Mouse (Mus musculus): ENCODE measurements around the gene Cav3. TPM values are rescaled to one million over a fixed set of nuclear protein-coding genes. Genes with fewer than 3 reads are reported as not detected.

Cav3 gene
- polyA plus RNA-seq, 1 experiment = 304 TPM

GRCm38 (mm10) chr6:112466001-112466400 is 6.7 kb downstream of the Cav3 start:
- H3K4me2 ChIP-seq (ENCODE audit: low read depth) = peak overlapping the region; percentile 60
- H3K4me3 ChIP-seq = no peak overlapping the region
- H3K79me2 ChIP-seq (ENCODE audit: control insufficient read depth, insufficient read depth) = no peaks in the 10 kb centered on the region
- H3K27me3 ChIP-seq (ENCODE audit: control insufficient read depth, insufficient read depth, insufficient read length) = no peaks in the 10 kb centered on the region
- TF ChIP-seq USF1 (IDR thresholded peaks at IDR 0.05; ENCODE audit: low read depth) = no peak
- TF ChIP-seq MYOG (IDR thresholded peaks at IDR 0.05; ENCODE audit: control insufficient read depth in 1 of 3, insufficient read depth in 1 of 3, insufficient read length in 2 of 3, low read depth in 2 of 3) = no peak
- TF ChIP-seq REST (IDR thresholded peaks at IDR 0.05; ENCODE audit: insufficient read depth, insufficient read length) = no peak
- no peak for TF ChIP-seq POLR2A (IDR thresholded peaks at IDR 0.05; ENCODE audit: insufficient read length, low read depth)
- TF ChIP-seq MYOD1 (IDR thresholded peaks at IDR 0.05; ENCODE audit: control insufficient read depth in 1 of 3, insufficient read length in 2 of 3, low read depth in 2 of 3) = no peak
- TF ChIP-seq MAX (IDR thresholded peaks at IDR 0.05; ENCODE audit: low read depth) = no peak
- TF ChIP-seq TCF12 (IDR thresholded peaks at IDR 0.05; ENCODE audit: insufficient read depth, poor library complexity, severe bottlenecking) = no peak
- no peak for TF ChIP-seq TCF3 (IDR thresholded peaks at IDR 0.05; ENCODE audit: insufficient read length, low read depth)
- no peak for TF ChIP-seq POLR2AphosphoS2 (IDR thresholded peaks at IDR 0.05; ENCODE audit: insufficient read length, low read depth)
- no peak for TF ChIP-seq E2F4 (IDR thresholded peaks at IDR 0.05; ENCODE audit: insufficient read depth)
- no peak for TF ChIP-seq CEBPB (IDR thresholded peaks at IDR 0.05; ENCODE audit: insufficient read depth, poor library complexity, severe bottlenecking)
- TF ChIP-seq SRF (IDR thresholded peaks at IDR 0.05; ENCODE audit: control insufficient read depth, insufficient read length, low read depth) = no peak
- H3K36me3 ChIP-seq (ENCODE audit: control insufficient read depth, insufficient read depth) = no peaks in the 10 kb centered on the region
- no peak overlapping the region for H3ac ChIP-seq (ENCODE audit: control insufficient read depth, insufficient read length)

- no peaks in the 10 kb centered on the region for H3K36me3 ChIP-seq (ENCODE audit: control insufficient read depth, insufficient read depth)
- H3K79me2 ChIP-seq (ENCODE audit: control insufficient read depth, insufficient read depth) = no peaks in the 10 kb centered on the region
- H3K4me2 ChIP-seq (ENCODE audit: low read depth) = no peak overlapping the region
- no peaks in the 10 kb centered on the region for H3K27me3 ChIP-seq (ENCODE audit: control insufficient read depth, insufficient read depth, insufficient read length)
- TF ChIP-seq POLR2AphosphoS2 (IDR thresholded peaks at IDR 0.05; ENCODE audit: insufficient read length, low read depth) (no peak), POLR2A (IDR thresholded peaks at IDR 0.05; ENCODE audit: insufficient read length, low read depth) (no peak), MYOD1 (IDR thresholded peaks at IDR 0.05; ENCODE audit: control insufficient read depth in 1 of 3, insufficient read length in 2 of 3, low read depth in 2 of 3) (no peak), USF1 (IDR thresholded peaks at IDR 0.05; ENCODE audit: low read depth) (no peak), MAX (IDR thresholded peaks at IDR 0.05; ENCODE audit: low read depth) (no peak), TCF3 (IDR thresholded peaks at IDR 0.05; ENCODE audit: insufficient read length, low read depth) (no peak), MYOG (IDR thresholded peaks at IDR 0.05; ENCODE audit: control insufficient read depth in 1 of 3, insufficient read depth in 1 of 3, insufficient read length in 2 of 3, low read depth in 2 of 3) (no peak), REST (IDR thresholded peaks at IDR 0.05; ENCODE audit: insufficient read depth, insufficient read length) (no peak), TCF12 (IDR thresholded peaks at IDR 0.05; ENCODE audit: insufficient read depth, poor library complexity, severe bottlenecking) (no peak), SRF (IDR thresholded peaks at IDR 0.05; ENCODE audit: control insufficient read depth, insufficient read length, low read depth) (no peak), CEBPB (IDR thresholded peaks at IDR 0.05; ENCODE audit: insufficient read depth, poor library complexity, severe bottlenecking) (no peak), E2F4 (IDR thresholded peaks at IDR 0.05; ENCODE audit: insufficient read depth) (no peak)
- no peak overlapping the region for H3K4me3 ChIP-seq
- no peak overlapping the region for H3ac ChIP-seq (ENCODE audit: control insufficient read depth, insufficient read length)
Measured at GRCm38 (mm10) chr6:112471644-112472043, 12.3 kb downstream of the Cav3 start.

GRCm38 (mm10) chr6:112479861-112480260 is 20.6 kb downstream of the Cav3 start:
- Histone ChIP-seq H3K36me3 (ENCODE audit: control insufficient read depth, insufficient read depth) (no peaks in the 10 kb centered on the region), H3K4me2 (ENCODE audit: low read depth) (no peak overlapping the region), H3K79me2 (ENCODE audit: control insufficient read depth, insufficient read depth) (no peaks in the 10 kb centered on the region), H3ac (ENCODE audit: control insufficient read depth, insufficient read length) (no peak overlapping the region), H3K27me3 (ENCODE audit: control insufficient read depth, insufficient read depth, insufficient read length) (no peaks in the 10 kb centered on the region), H3K4me3 (no peak overlapping the region)
- TF ChIP-seq TCF12 (IDR thresholded peaks at IDR 0.05; ENCODE audit: insufficient read depth, poor library complexity, severe bottlenecking) (no peak), CEBPB (IDR thresholded peaks at IDR 0.05; ENCODE audit: insufficient read depth, poor library complexity, severe bottlenecking) (no peak)

GRCm38 (mm10) chr6:112484316-112484715 is 25.0 kb downstream of the Cav3 start:
- Histone ChIP-seq H3K36me3 (ENCODE audit: control insufficient read depth, insufficient read depth) (no peaks in the 10 kb centered on the region), H3ac (ENCODE audit: control insufficient read depth, insufficient read length) (no peak overlapping the region), H3K27me3 (ENCODE audit: control insufficient read depth, insufficient read depth, insufficient read length) (peaks cover 8% of the 10 kb centered on the region), H3K79me2 (ENCODE audit: control insufficient read depth, insufficient read depth) (no peaks in the 10 kb centered on the region), H3K4me2 (ENCODE audit: low read depth) (no peak overlapping the region), H3K4me3 (no peak overlapping the region)
- TF ChIP-seq MYOD1 (IDR thresholded peaks at IDR 0.05; ENCODE audit: control insufficient read depth in 1 of 3, insufficient read length in 2 of 3, low read depth in 2 of 3) (peak in 1 of 3 experiments; percentile 46), MYOG (IDR thresholded peaks at IDR 0.05; ENCODE audit: control insufficient read depth in 1 of 3, insufficient read depth in 1 of 3, insufficient read length in 2 of 3, low read depth in 2 of 3) (no peak)

- H3K4me3 ChIP-seq = no peak overlapping the region
- H3ac ChIP-seq (ENCODE audit: control insufficient read depth, insufficient read length) = no peak overlapping the region
- no peak for TF ChIP-seq MYOD1 (IDR thresholded peaks at IDR 0.05; ENCODE audit: control insufficient read depth in 1 of 3, insufficient read length in 2 of 3, low read depth in 2 of 3)
- no peak for TF ChIP-seq REST (IDR thresholded peaks at IDR 0.05; ENCODE audit: insufficient read depth, insufficient read length)
- no peak for TF ChIP-seq MAX (IDR thresholded peaks at IDR 0.05; ENCODE audit: low read depth)
- no peak for TF ChIP-seq USF1 (IDR thresholded peaks at IDR 0.05; ENCODE audit: low read depth)
- no peak for TF ChIP-seq POLR2A (IDR thresholded peaks at IDR 0.05; ENCODE audit: insufficient read length, low read depth)
- no peak for TF ChIP-seq SRF (IDR thresholded peaks at IDR 0.05; ENCODE audit: control insufficient read depth, insufficient read length, low read depth)
- TF ChIP-seq POLR2AphosphoS2 (IDR thresholded peaks at IDR 0.05; ENCODE audit: insufficient read length, low read depth) = no peak
- TF ChIP-seq TCF3 (IDR thresholded peaks at IDR 0.05; ENCODE audit: insufficient read length, low read depth) = no peak
- TF ChIP-seq E2F4 (IDR thresholded peaks at IDR 0.05; ENCODE audit: insufficient read depth) = no peak
- no peak for TF ChIP-seq TCF12 (IDR thresholded peaks at IDR 0.05; ENCODE audit: insufficient read depth, poor library complexity, severe bottlenecking)
- H3K27me3 ChIP-seq (ENCODE audit: control insufficient read depth, insufficient read depth, insufficient read length) = peaks cover 22% of the 10 kb centered on the region
- H3K79me2 ChIP-seq (ENCODE audit: control insufficient read depth, insufficient read depth) = no peaks in the 10 kb centered on the region
- H3K4me2 ChIP-seq (ENCODE audit: low read depth) = no peak overlapping the region
- no peaks in the 10 kb centered on the region for H3K36me3 ChIP-seq (ENCODE audit: control insufficient read depth, insufficient read depth)
Measured at GRCm38 (mm10) chr6:112487993-112488392, 28.7 kb downstream of the Cav3 start.

Measured in myocyte (in vitro differentiated cells).